ENCODE assay signal across 12 mouse cellular contexts in genomic region chr16:18176758-18177157, GRCm38 (mm10). TPM values are rescaled to one million over a fixed set of nuclear protein-coding genes. Genes with fewer than 3 reads are reported as not detected.
DNase-seq lines count a peak whose midpoint lies in the region; ATAC-seq and TF ChIP-seq lines count a peak whose summit lies in the region.
"Had no signal": no experiment of that assay in that cellular context is flagged by ENCODE, and none has a peak within 500 bp of the region (broad histone marks: within the 10 kb centered on the region; RNA-seq: fewer than 3 reads in every experiment).

No protein-coding gene starts in this region.

- no peak overlapping the region for H3K4me2 ChIP-seq in liver, embryonic 15.5 days
- H3K4me2 ChIP-seq: embryonic facial prominence, embryonic 15.5 days had no signal

- TF ChIP-seq CTCF in kidney, adult 2 months (conservative IDR thresholded peaks at IDR 0.05; ENCODE audit: insufficient read depth, insufficient read length, low read depth, low read length), result peak; percentile 41; the same call in 1 of the 2 replicates

- H3K4me3 ChIP-seq in kidney, adult 2 months (ENCODE audit: insufficient read depth, low read depth, low read length), result no peak overlapping the region
- no peak overlapping the region for H3K4me3 ChIP-seq in liver, embryonic 15.5 days (replicated peaks)
- H3K4me3 ChIP-seq: embryonic facial prominence, embryonic 15.5 days had no signal

- peak; percentile 26; the same call in 1 of the 2 replicates for ATAC-seq in liver, embryonic 15.5 days (ENCODE audit: insufficient read depth)
- ATAC-seq: midbrain, embryonic 16.5 days had no signal

- no peaks in the 10 kb centered on the region for H3K36me3 ChIP-seq in kidney, adult 2 months (ENCODE audit: control insufficient read depth, insufficient read depth, low read length)
- no peaks in the 10 kb centered on the region for H3K36me3 ChIP-seq in liver, embryonic 15.5 days (replicated peaks)
- H3K36me3 ChIP-seq: embryonic facial prominence, embryonic 15.5 days had no signal

- no peak overlapping the region for H3K27ac ChIP-seq in kidney, adult 2 months (ENCODE audit: insufficient read depth, low read depth, low read length)
- H3K27ac ChIP-seq in liver, embryonic 15.5 days (replicated peaks), result peak overlapping the region; percentile 53; the same call in 1 of the 2 replicates

- peak; percentile 54 for DNase-seq in cerebellum, adult 9-10 months
- no peak for DNase-seq in cerebellum, adult 11 months
- DNase-seq in kidney, adult 2 months, result no peak
- DNase-seq in kidney, adult 11 months, result no peak
- DNase-seq in MN1 (ENCODE audit: low spot score), result peak; percentile 26
- no peak for DNase-seq in spleen, adult 18-20 months
- no peak for DNase-seq in Muller cell, postnatal 12 days (ENCODE audit: inconsistent ontology term)
- DNase-seq: lung, adult 2 months had no signal

- WGBS in kidney, adult 2 months, result 79% methylated on average over 4 of the region's 4 CpGs
- WGBS in liver, embryonic 15.5 days (ENCODE audit: insufficient replicate concordance), result 62% methylated on average over 4 of the region's 4 CpGs

- no peak overlapping the region for H3K9ac ChIP-seq in liver, embryonic 15.5 days
- H3K9ac ChIP-seq: embryonic facial prominence, embryonic 15.5 days had no signal

- H3K9me3 ChIP-seq in liver, embryonic 15.5 days (replicated peaks), result no peaks in the 10 kb centered on the region
- H3K9me3 ChIP-seq: embryonic facial prominence, embryonic 15.5 days had no signal

- no peak for TF ChIP-seq POLR2A in kidney, adult 2 months (IDR thresholded peaks at IDR 0.05; ENCODE audit: low read depth, low read length)

- H3K27me3 ChIP-seq in kidney, adult 2 months (replicated peaks; ENCODE audit: control insufficient read depth, insufficient read depth, low read length), result no peaks in the 10 kb centered on the region
- no peaks in the 10 kb centered on the region for H3K27me3 ChIP-seq in liver, embryonic 15.5 days
- H3K27me3 ChIP-seq: embryonic facial prominence, embryonic 15.5 days had no signal

- H3K4me1 ChIP-seq in kidney, adult 2 months (ENCODE audit: control insufficient read depth, insufficient read depth, low read length), result no peaks in the 10 kb centered on the region
- H3K4me1 ChIP-seq in liver, embryonic 15.5 days (replicated peaks), result peaks cover 10% of the 10 kb centered on the region; the same call in 1 of the 2 replicates

RNA-seq across cellular contexts. Expression of gene Ccdc188, which starts 40.9 kb away (rescaled TPM):
- polyA plus RNA-seq in kidney, adult 2 months (2012; rRNA removed), result not detected in 2 replicates
- polyA plus RNA-seq in liver, embryonic 15.5 days (2015; fragmentation: Nextera tagmentation; extraction: Ambion mirVana), result not detected in 2 replicates
- polyA plus RNA-seq: embryonic facial prominence, embryonic 15.5 days; large intestine, adult 2 months; lung, adult 2 months; midbrain, embryonic 16.5 days had no signal

RNA-seq across cellular contexts. Expression of gene Rtn4r, which starts 49.3 kb away (rescaled TPM):
- 18.9 and 26.7 TPM in 2 replicates for polyA plus RNA-seq in kidney, adult 2 months (2012; rRNA removed)
- polyA plus RNA-seq in liver, embryonic 15.5 days (2015; fragmentation: Nextera tagmentation; extraction: Ambion mirVana), result 0.33 and 0.47 TPM in 2 replicates

RNA-seq across cellular contexts. Expression of gene Zdhhc8, which starts 58.2 kb away (rescaled TPM):
- polyA plus RNA-seq in kidney, adult 2 months (2012; rRNA removed), result 28.9 and 44.7 TPM in 2 replicates
- polyA plus RNA-seq in liver, embryonic 15.5 days (2015; fragmentation: Nextera tagmentation; extraction: Ambion mirVana), result 1.6 and 2.2 TPM in 2 replicates

Comparison
In these comparisons a context has a peak if more than half of its experiments do, and no peak if none do; other contexts are left out.
1. DNase-seq: peak in cerebellum, adult 9-10 months (single experiment) and MN1 (single experiment); none in cerebellum, adult 11 months (single experiment), kidney, adult 2 months (single experiment), kidney, adult 11 months (single experiment), spleen, adult 18-20 months (0 of 2) and Muller cell, postnatal 12 days (single experiment).
2. RNA of gene Rtn4r, which starts 49.3 kb away (polyA plus RNA-seq): 18.9 to 26.7 TPM in kidney, adult 2 months; 0.33 to 0.47 TPM in liver, embryonic 15.5 days; every median in the first group is over 10 times any median in the second.